Mouse (Mus musculus): ENCODE measurements around the gene Gm17662. TPM values are rescaled to one million over a fixed set of nuclear protein-coding genes. Genes with fewer than 3 reads are reported as not detected.

The Gm17662 gene
- total RNA-seq, 1 experiment from 2014 or later, result not detected

DNA sequence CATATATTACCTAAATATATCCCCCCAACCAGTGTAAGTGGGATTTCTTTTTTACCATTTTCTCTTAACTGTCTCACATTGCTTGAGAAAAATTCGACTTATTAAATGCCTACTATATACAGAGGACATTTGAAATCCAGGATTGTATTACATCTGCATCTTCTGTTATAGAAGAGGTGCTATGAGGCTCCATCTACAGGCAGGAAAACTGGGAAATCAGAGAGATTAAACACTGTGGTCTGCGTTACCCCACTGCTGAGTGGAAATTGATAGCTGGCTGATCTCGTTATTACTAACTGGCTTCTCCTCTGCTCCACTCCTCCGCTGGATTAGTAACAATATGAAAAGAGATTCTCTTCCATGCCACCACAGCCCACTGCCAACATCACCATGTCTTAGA lies 18.7 kb downstream of the Gm17662 start:
- ATAC-seq (replicated peaks; ENCODE audit: insufficient number of reproducible peaks, low FRiP score, low TSS enrichment, poor library complexity, severe bottlenecking), result no peak

DNA sequence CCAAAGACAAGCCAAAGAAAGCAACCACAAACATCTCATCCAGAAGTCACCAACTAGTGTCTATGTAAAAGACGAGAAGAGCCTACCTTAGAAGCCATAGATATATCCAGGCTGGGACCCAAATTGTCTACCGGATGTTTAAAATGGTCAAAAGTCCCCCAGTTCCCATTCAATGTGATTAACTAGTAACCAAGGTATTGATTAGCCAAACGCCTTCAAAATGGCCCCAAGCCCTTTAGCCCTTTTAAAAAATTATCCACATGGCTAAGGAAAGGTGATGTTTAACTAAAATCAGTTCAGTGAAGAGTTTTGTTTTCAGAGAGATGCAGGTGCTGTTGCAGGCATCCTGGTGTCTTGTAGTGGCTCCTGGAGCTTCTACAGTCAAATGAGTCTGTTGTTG lies 19.2 kb downstream of the Gm17662 start, which contains the start of gene C8a:
C8a (minus strand) TSS at position 76 of the 400 bp plus-strand sequence.
- no peak for ATAC-seq (replicated peaks; ENCODE audit: insufficient number of reproducible peaks, low FRiP score, low TSS enrichment, poor library complexity, severe bottlenecking)

DNA sequence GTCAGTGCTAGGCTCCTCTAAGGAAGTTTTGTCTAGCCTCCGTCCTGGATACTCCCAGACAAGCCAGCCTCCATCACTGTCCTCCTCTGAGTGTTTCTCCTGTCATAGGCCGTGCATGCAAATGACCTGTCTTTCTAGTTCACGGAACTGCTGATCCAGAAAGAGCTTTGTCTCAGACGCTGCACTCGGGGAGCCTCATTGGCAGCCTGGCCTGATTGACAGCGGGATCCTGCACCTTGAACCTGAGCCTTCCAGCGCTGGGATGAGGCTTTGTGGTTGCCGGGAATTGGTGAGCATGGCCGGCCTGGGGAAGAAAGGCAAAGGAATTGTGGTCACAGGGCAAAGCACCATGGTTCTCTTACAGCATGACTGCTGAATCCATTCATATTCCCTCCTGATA lies 30.4 kb downstream of the Gm17662 start:
- ATAC-seq (replicated peaks; ENCODE audit: insufficient number of reproducible peaks, low FRiP score, low TSS enrichment, poor library complexity, severe bottlenecking), result no peak

DNA sequence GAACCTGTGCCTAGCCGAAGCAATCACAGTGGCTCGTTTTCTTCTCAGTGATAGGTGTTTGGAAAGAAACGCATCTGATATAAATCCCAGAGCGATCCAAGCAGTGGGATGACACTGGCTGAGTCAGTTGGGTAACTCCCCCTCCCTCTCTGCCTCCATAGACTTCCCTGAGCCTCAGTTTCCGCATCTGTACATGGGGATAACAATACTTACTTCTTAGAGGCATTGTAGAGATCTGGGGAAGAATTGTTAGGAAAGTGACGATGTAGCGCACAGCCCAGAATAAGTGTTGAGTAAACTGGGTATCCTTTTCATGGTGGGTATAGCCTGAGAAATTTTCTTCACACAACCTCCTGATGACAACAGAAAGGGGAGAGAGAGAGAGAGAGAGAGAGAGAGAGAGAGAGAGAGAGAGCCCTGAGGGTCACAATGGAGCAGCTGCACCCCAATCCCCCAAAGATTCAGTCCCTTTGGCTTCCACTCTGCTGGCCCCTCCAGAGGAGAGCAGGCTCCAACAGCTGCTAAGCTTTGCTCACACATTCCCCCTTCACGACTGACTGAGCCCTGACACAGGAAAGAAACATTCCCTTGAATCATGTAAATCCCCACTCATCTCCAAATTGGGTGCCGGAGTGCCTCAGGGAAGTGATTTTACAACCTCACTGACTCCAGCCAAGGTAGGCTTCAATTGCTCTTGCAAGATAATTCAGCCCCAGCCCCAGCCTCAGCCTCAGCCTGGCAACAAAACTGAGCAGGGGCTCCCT lies 31.6 kb downstream of the Gm17662 start:
- ATAC-seq (replicated peaks; ENCODE audit: insufficient number of reproducible peaks, low FRiP score, low TSS enrichment, poor library complexity, severe bottlenecking), result no peak

DNA sequence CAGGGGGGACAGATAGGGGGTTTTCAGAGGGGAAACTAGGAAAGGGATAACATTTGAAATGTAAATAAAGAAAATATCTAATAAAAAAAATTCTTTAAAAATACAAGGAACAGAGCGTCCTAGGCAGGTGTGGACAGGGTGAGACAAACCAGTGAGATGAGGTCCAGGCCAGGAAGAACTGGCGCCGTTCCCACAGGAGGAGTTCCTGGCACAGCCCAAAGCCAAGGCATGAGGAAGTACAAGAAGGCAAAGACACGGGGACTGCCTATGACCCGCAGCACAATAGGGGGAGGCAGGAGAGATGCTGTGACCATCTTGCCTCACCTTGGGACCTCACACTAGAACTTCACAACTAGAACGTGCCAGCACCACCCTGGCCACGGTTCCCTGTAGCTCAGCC lies 34.6 kb downstream of the Gm17662 start:
- no peak for ATAC-seq (replicated peaks; ENCODE audit: insufficient number of reproducible peaks, low FRiP score, low TSS enrichment, poor library complexity, severe bottlenecking)

DNA sequence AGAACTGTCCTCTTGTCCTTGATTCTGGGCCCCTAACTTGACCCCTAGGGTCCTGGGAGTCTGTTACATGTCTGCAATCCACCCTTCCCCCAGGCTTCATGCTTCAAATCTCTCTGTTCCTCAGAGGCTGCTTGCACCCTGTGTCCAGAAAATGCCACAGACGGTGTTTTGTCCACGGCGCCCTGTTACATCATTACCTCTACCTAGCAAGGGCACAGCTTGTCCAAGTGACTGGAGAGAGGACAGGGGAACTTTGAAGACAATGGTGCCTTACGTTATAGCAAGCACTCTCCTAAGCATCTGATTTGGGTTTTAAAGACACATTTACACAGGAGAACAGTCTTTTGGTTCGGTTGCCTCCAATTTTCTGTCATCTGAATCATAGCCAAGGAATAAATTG lies 36.5 kb downstream of the Gm17662 start:
- no peak for ATAC-seq (replicated peaks; ENCODE audit: insufficient number of reproducible peaks, low FRiP score, low TSS enrichment, poor library complexity, severe bottlenecking)

DNA sequence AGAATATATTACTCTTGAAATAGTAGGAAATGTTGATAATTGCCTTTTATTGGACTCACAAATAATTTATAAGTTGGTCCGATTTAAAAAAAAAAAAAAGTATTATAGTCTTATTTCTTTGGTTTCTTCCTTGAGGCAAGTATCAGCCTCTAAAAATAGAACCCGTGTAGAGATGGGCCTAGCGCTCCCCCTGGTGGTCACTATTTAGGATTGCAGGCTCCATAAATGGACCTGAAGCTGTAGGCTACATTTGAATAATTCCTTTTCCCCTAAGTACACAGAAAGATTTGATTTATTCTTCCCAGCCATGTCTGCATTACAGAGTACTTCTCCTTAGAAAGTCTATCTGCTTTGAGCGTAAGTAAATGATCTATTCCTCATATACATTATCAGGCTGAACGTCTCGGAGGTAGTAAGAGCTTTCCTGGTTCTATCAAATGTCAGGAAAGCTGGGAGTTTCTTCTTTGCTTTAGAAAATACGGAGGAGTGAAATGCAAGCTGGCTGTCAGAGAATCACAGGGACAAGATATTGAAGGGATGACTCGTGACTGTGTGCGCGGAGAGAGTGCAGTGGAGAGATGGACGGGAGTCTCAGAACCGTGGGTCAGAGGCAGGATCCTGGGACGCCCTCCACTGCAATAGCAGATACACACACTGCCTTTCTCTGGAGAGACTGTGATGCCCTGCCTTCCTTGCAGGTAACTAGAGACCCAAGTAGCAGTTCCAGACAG lies 37.0 kb downstream of the Gm17662 start:
- ATAC-seq (replicated peaks; ENCODE audit: insufficient number of reproducible peaks, low FRiP score, low TSS enrichment, poor library complexity, severe bottlenecking), result no peak

DNA sequence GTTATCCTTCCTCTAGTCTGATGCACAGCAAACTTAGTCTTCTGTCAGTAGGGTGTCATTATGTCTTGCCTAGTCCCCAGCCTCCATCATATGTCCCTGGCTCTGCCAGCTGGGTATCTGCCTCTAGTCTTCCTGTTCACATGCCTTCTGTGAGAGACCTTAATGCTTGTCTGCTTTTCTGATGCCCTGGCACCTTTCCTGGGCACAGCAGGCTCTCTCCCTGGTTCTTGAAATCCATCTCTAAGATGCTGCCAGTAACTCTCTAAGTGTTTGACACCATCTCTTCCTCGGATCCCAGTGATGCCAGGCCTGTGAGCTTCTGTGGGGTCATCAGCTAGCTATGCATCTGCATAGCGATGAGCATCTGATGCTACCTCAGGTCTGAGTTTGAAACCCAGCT lies 45.7 kb downstream of the Gm17662 start:
- no peak for ATAC-seq (replicated peaks; ENCODE audit: insufficient number of reproducible peaks, low FRiP score, low TSS enrichment, poor library complexity, severe bottlenecking)

DNA sequence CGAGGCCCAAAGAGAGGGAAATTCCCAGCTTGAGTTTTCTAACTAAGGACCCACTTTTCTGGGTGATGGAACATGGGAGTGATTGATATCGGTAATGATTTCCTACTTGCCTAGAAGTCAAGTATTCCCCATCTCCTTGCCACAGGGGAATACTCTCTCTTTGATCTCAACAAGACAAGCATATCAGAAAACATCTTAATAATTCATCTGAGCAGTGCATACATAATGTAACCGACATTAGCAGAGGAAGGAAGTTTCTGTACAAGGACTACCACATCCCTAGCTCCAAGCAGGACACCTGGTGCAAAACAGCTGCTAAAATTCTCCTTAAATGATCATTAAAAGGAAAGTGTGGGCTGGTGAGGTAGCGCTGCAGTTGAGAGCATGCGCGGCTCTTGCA lies 47.9 kb downstream of the Gm17662 start:
- ATAC-seq (replicated peaks; ENCODE audit: insufficient number of reproducible peaks, low FRiP score, low TSS enrichment, poor library complexity, severe bottlenecking), result no peak

Other genes starting within 250 kb of the Gm17662 start
- not detected in 3 replicates for gene C8b, start 91.0 kb upstream of the Gm17662 start, total RNA-seq (2017)
- 0.53 TPM in 1 of 3 replicates, not detected in the others for gene C8a, start 19.1 kb downstream of the Gm17662 start, total RNA-seq (2017)
- gene Fyb2, start 56.1 kb downstream of the Gm17662 start, total RNA-seq (2017), result not detected in 3 replicates